Mouse (Mus musculus) spleen, postnatal 4 days (tissue): ENCODE data around the gene Dlgap5.

Experiments used
- DNase-seq, 2 experiments: peaks; one replicate each; pipeline ENCODE4 v3.0.0; 2022; ENCODE audit warnings: low spot score in 2 of 2

Dlgap5 gene

GRCm38 (mm10) chr14:47395462-47396026 lies 22.7 kb downstream of the Dlgap5 start:
- peak in 1 of 2 experiments; percentile 65 for DNase-seq

DNA sequence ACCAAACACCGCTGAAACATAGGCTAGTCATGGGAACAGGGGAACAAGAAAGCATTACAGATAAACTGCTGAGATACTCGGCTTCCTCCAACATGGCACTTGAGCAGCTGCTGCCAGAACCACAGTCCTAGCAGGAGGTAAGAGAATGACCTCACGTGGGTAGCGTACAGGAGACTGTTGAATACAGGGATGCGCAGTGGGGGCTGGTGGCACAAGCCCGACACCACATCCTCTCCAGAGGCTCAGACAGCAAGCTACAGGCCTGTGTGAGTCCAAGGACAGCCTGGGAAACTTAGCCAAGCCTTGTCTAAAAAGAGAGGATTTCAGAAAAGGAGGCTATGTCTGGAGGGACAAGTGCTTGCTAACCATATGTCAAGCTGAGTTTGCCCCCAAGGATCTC lies 23.2 kb downstream of the Dlgap5 start:
- DNase-seq = no peak

DNA sequence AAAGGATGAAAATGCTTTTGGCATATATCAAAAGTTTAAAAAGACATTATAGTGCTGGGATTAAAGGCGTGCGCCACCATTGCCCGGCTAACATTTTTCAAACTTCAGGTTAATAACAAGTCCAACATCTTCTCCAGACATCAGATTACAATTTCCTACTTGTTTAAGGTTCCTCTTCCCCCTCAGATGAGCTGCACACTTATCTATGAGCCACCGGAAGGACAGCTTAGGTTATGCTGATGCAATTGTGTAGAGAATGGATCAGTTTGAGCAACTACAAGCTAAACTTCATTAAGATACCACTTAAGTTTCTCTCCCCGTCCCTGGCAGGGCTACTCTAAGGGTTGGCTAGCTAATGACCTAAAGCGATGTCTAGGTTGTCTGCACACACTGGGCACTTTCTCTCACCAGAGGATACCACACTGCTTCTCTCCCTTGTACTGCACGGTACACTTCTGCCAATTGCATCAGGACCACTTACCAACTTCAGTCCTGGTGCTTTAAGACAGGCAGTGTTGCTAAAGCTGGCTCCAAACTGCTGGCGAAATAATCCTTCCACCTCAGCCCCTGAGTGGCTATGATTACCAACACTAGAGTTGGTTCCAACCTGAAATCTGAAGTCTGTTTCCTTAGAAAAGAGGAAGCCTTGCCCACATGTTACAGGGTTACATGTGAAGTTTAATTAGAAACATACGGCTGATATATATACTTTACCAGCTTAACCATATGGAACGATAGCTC lies 24.7 kb downstream of the Dlgap5 start:
- no peak for DNase-seq

GRCm38 (mm10) chr14:47386125-47386524 lies 32.1 kb downstream of the Dlgap5 start:
- DNase-seq = no peak

GRCm38 (mm10) chr14:47384653-47385052 lies 33.6 kb downstream of the Dlgap5 start:
- no peak for DNase-seq

- no peak for DNase-seq
These were observed 34.3 kb downstream of the Dlgap5 start for GRCm38 (mm10) chr14:47383911-47384310.

DNA sequence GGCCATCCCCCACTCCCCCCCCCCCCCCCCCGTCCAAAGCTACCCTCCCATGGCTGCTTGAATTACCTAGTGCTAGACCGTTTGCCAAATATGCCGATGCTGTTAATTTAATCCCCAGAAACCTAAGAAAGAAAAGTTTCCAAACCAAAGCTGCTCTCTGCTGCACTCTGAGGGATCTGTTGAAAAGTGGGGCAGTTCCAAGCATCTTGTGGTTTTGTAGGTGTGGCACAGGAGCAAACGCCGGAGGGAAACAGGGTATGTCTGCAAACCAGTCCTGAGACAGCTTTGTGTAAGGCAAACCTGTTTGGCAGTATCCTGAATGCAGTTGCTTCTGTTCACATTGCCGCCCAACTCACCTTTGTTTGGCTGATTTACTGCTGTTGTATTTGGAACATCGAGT lies 39.9 kb downstream of the Dlgap5 start:
- no peak for DNase-seq

DNA sequence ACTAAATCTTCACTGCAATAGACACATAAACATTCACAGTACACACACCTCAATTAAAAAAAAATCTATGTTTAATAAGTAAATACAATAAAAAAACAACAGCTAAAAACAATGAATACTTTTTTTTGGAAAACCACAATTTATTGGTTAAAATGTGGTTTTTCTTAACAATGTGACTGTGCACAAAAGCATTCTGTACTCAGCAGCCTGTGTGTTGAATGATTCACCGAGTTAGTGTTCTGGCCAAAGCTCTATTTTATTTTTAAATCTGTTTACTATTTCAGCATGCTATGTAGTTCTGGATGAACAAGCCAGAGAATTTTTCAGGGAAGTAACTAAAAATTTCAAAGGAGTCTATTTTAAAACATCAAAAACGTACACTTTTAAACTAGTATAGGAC lies 41.7 kb downstream of the Dlgap5 start:
- DNase-seq = no peak

DNA sequence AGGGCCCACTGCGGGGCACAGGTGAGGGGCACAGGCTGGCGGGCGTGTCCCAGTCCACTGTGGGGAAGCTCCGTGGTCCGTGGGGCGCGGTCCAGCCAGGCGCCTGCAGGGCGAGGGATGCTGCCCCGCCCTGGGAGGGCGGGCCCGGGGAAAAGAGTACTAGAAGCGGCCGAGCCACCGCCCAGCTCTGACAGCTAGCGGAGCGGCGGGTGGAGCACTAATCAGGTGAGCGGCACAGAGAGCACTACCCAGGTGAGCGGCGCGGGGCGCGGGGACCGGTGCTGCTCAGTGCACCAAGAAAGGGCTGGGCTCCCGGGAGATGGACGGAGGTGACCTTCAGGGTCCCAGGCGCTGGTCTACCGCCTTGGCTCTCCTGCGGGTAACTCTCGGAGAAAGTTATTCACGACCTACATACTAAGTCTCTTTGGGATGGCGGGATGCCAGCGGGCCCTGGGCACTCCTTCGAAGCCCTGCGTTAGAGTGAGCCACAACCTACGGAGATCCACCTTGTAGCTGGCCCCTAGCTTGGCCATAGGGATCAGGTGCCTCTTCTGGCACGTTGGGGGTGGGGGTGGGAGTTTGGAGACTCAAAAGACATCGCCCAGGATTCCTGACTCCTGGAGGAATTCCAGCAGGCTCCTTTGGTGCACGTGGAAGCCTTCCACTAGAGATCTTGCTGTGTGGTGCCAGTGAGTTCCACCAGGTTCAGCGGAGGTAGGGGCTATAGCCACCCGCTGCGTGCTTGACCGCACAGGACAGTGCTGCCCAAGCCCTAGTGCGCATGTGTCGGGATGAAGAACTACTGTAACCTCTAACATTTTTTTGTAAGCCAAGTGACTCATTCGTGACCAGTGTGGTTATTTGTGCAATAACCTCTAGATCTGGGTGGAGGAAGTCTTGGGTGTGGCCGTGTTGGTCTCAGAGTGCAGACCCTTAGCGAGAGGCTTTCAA lies 44.2 kb downstream of the Dlgap5 start:
- peak; percentile 57 to 79 for DNase-seq

DNA sequence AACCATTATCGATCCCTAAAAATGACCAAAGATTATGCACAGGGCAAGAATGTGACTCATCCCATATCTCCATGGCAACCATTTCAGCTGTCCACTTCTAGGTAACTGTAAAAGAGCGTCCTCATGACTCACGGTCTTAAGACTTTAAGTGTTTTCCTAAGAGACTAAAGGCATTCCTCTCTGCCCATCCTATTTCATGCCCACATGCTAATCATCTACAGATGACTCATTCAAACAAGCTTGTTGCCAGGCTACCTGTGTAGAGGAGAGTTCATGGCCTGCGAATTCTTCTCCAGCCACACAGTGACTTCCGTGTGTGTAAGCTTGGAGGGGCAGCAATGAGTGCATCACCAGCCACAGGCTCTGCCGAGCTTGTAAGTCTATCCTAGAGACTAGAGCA lies 46.5 kb downstream of the Dlgap5 start:
- no peak for DNase-seq

DNA sequence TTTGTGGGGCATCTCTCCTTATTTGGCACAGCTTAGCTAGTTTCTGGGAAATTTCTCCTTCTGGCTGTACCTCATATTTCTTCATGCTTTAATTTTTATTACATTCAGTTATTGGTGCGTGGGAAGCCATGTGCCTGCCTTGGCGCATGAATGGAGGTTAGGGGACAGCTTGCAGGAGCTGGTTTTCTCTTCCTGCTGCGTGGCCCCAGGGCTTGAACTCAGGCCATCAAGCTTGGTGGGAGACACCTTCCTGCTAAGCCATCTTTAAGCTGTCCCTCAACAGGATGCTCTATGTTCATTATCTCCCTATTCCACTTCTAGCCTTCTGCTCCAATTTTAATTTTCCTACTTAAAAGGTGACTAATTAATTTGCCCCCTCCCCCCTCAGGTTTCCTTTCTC lies 47.4 kb downstream of the Dlgap5 start:
- no peak for DNase-seq

- DNase-seq = no peak
These were observed 48.5 kb downstream of the Dlgap5 start for GRCm38 (mm10) chr14:47369741-47370140.

- no peak for DNase-seq
These were observed 50.7 kb downstream of the Dlgap5 start, which contains the start of gene Lgals3 for GRCm38 (mm10) chr14:47367461-47367860. TSS of gene Lgals3 (plus strand) at chr14:47367751.

- DNase-seq = no peak
These were observed 51.3 kb downstream of the Dlgap5 start for GRCm38 (mm10) chr14:47366881-47367321.

DNA sequence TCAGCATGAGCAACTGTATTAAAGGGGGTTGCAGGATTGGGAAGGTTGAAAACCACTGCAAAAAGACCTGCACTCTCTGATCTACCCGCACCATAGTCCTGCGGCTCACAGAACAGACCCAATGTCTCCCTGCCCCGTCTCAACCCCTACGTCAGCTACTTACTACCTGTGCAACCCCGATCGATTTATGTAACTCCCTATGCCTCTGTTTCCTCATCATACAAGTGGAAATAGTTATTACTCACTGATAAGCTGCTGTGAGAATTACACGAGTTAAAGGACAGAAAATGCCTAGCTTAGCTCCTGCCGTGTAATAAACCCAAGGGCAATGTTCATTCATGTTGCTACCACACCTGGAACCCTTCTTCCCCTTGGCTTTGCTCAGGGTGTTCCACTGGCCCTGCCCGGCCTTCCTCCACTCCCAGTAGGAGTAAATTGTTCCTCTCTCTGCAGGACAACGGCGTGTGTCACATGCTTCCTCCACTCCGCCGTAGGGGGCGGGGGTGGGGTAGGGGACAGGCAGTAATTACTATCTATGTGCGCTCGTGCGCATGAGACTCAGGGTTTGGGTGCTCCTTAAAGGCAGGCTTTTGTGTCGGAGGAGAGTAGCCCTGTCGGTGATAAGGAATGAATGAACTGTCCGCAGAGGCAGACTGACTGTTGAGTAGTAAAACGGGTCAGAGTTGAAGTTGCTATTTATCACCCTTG lies 53.3 kb downstream of the Dlgap5 start:
- peak; percentile 35 to 67 for DNase-seq

DNA sequence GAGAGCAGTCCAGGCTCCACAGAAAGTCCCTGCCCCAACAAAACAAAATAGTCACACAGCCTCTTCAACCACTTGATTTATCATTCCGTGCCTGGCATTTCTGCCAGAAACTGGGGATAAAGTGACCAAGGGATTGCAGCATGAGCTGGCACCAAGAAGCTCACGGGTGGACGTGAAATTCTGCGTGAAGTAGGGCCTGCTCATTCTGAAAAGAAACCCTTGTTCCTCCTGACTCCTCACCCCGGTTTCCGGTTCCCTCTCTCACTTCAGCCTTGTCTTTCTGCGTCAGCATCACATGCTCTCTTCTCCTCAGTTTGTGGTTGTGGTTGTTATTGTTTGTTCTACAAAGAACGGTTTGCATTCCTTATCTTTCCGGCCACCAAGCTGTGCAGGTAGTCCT lies 56.3 kb downstream of the Dlgap5 start:
- no peak for DNase-seq

GRCm38 (mm10) chr14:47361418-47361817 lies 56.8 kb downstream of the Dlgap5 start:
- no peak for DNase-seq

DNA sequence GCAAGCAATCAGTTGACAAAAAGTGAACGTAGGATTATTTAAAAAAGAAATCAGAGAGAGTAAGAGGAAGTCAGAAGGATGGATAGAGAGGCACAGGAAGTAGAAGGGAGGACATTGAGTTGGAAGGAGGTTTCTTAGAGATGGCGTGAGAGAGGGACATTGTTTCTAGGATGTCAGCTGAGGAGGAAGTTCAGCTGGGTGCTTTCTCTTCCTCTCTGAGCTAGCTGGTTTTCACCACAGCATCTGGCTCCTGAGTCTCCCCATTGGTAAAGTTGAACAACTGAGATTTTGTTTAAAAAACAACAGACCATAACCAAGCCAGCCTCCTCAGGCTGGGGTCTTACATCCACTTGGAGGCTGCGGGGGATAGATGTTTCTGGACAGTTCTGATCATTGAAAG lies 58.6 kb downstream of the Dlgap5 start:
- no peak for DNase-seq

DNA sequence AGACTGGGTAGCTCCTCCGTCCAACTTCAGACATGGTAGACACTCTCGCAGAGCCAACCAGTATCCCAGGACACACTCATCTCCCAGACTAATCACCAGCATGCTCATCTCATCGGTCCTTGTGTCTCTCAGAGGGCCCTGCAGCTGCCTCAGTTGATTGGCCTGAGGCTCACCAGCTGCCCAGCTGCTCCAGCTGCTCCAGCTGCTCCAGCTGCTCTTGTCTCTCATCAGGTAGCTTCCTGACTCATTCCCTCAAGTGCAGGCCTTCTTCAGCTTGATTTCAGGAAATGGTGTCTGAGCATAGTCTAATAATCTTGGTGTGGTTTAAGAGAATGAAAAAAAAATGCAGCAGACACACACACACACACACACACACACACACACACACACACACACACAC lies 61.6 kb downstream of the Dlgap5 start:
- DNase-seq = no peak

DNA sequence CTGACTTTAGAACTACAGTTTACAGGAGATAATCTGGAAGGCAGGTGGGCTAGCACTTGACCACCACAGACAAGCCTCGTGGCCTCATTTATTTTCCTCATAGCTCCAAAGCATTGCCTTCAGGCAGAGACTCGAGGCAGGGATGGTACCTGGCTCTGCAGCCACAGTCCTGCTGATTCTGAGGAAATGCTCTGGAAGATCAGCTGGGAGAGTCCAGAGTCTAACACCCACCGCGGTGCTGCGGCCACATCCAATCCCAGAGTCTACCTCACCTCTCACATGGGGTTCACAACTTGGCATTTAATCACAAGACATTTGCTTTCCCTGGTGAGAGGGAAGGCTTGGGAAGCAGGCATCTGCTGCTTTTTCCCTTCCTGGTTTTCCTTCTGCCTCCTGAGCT lies 63.3 kb downstream of the Dlgap5 start:
- no peak for DNase-seq

DNA sequence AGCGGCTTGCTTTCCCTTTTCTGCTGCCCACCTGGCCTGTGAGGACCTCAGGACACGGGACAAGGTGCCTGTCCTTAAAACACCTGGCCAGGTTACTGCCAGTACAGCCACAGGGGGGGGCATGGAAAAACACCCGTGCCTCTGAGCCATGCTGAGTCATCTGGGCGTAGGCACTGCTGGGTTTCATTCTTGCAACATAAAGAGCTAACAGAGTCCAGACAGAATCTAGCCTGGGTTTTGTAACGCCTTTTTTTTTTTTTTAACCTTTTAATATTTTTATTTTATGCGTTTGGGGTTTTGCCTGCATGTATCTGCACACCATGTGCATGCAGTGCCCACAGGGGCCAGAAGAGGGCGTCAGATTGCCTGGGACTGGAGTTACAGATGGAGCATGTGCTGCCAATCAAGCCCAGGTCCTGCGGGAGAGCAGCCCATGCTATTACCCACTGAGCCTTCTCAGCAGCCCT lies 64.1 kb downstream of the Dlgap5 start:
- peak; percentile 41 to 75 for DNase-seq

- DNase-seq = no peak
These were observed 65.0 kb downstream of the Dlgap5 start for GRCm38 (mm10) chr14:47353240-47353639.
